Mouse (Mus musculus) thymus, adult 2 months (tissue): ENCODE data around the gene Gimap5.

Source experiments
- CTCF ChIP-seq: fragments of 200-500 bp; IDR thresholded peaks from 2 replicates; pipeline ENCODE4 v1.5.1; 2012; ENCODE audit warnings: mild to moderate bottlenecking, control low read depth, low read length, moderate library complexity, borderline replicate concordance; ENCODE audit not compliant: control insufficient read depth, poor library complexity, insufficient read depth; ENCODE audit errors: extremely low read depth
- POLR2A ChIP-seq: fragments of 200-500 bp; IDR thresholded peaks from 2 replicates; pipeline ENCODE4 v1.6.1; 2012; ENCODE audit warnings: mild to moderate bottlenecking, low read length, control low read depth, moderate library complexity; ENCODE audit not compliant: control insufficient read depth, poor library complexity, insufficient read depth; ENCODE audit errors: extremely low read depth

GRCm38 (mm10) chr6:48700251-48701075 lies 45.5 kb upstream of the Gimap5 start:
- TF ChIP-seq CTCF (no peak), POLR2A (no peak)
